Mouse (Mus musculus) midbrain, embryonic 13.5 days (tissue): ENCODE results near the gene Ubr4. TPM values are rescaled to one million over a fixed set of nuclear protein-coding genes. Genes with fewer than 3 reads are reported as not detected.

Experiments used
- ATAC-seq: fragments of 200-750 bp; cut with Nextera tagmentation; 2 replicates; pipeline ENCODE4 v1.8.0; 2017; ENCODE audit warnings: mild to moderate bottlenecking, moderate TSS enrichment, moderate library complexity
- H3K27ac ChIP-seq: fragments of 300-500 bp; sonication (generic); 2 replicates; pipeline ENCODE4 v1.5.1; 2015; ENCODE audit warnings: inconsistent platforms, mild to moderate bottlenecking, moderate library complexity
- H3K27me3 ChIP-seq: fragments of 300-500 bp; sonication (generic); 2 replicates; pipeline ENCODE4 v1.6.1; 2015; ENCODE audit warnings: mild to moderate bottlenecking, inconsistent platforms
- H3K36me3 ChIP-seq: fragments of 300-500 bp; sonication (generic); 2 replicates; pipeline ENCODE4 v1.6.1; 2015; ENCODE audit warnings: mild to moderate bottlenecking, inconsistent platforms
- H3K4me1 ChIP-seq: fragments of 300-500 bp; sonication (generic); replicated peaks from 2 replicates; pipeline ENCODE4 v1.6.1; 2015; ENCODE audit warnings: inconsistent platforms
- H3K4me2 ChIP-seq: fragments of 300-500 bp; sonication (generic); replicated peaks from 2 replicates; pipeline ENCODE4 v1.6.1; 2015; ENCODE audit warnings: moderate library complexity, mild to moderate bottlenecking, inconsistent platforms
- H3K4me3 ChIP-seq: fragments of 300-500 bp; sonication (generic); replicated peaks from 2 replicates; pipeline ENCODE4 v1.5.1; 2015; ENCODE audit warnings: mild to moderate bottlenecking, inconsistent platforms
- H3K9ac ChIP-seq: fragments of 300-500 bp; sonication (generic); replicated peaks from 2 replicates; pipeline ENCODE4 v1.6.1; 2015; ENCODE audit warnings: mild to moderate bottlenecking, inconsistent platforms
- H3K9me3 ChIP-seq: fragments of 300-500 bp; sonication (generic); 2 replicates; pipeline ENCODE4 v1.6.1; 2016; ENCODE audit warnings: mild to moderate bottlenecking, inconsistent platforms
- WGBS: fragments of 180-500 bp; shearing (Covaris S2); methylation state at CpG from one replicate; pipeline ENCODE4 v1.1.7; 2015; 5-methylcytosine and 5-hydroxymethylcytosine counted together
- polyA plus RNA-seq: library from polyadenylated mRNA; unstranded; fragments of >200 nt; fragmentation: Nextera tagmentation; extraction: Ambion mirVana; gene quantifications from 2 replicates; pipeline ENCODE4 v1.2.1, GENCODE M21; 2015

Gene Ubr4
- polyA plus RNA-seq, 1 experiment from 2014 or later, result 85.2 TPM

DNA sequence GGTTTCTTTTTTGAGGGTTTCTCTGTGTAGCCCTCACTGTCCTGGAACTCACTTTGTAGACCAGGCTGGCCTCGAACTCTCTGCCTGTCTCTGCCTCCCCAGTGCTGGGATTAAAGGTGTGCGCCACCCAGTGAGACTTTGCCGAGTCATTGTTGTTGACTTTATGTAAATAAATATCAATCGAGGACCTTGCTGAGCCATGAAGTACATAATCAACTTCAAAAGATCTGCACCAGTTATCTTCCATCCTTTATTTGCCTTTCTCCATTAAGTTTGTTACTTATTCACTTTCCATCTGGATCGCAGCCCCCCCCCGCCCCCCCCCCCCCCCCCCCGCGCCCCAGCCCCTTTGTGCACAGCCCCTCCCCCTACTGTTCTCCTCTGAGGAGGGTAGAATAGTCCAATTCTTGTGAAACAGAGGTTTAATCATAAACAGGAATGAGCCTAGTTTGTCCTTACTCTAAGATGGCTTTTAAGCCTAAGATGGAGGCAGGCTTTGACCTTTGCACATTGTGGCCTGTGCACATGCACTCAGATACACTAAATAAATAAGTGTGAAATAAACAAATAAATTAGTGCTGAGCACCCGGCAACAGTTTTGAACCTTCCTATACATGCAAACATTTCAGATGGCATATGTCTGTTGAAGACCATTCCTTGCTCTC, 17.6 kb upstream of the Ubr4 start:
- Histone ChIP-seq H3K4me3 (no peak overlapping the region), H3K9me3 (no peaks in the 10 kb centered on the region), H3K27ac (no peak overlapping the region), H3K4me1 (no peaks in the 10 kb centered on the region), H3K27me3 (peaks cover 20% of the 10 kb centered on the region), H3K36me3 (no peaks in the 10 kb centered on the region), H3K4me2 (no peak overlapping the region), H3K9ac (no peak overlapping the region)
- WGBS, result 73% methylated on average over 6 of the region's 9 CpGs
- no peak for ATAC-seq

- no peak for ATAC-seq
- no peak overlapping the region for H3K4me2 ChIP-seq
- H3K36me3 ChIP-seq, result no peaks in the 10 kb centered on the region
- H3K4me3 ChIP-seq, result no peak overlapping the region
- no peak overlapping the region for H3K27ac ChIP-seq
- WGBS, result 72% methylated on average over 7 of the region's 7 CpGs
- no peak overlapping the region for H3K9ac ChIP-seq
- H3K27me3 ChIP-seq, result peaks cover 20% of the 10 kb centered on the region
- H3K9me3 ChIP-seq, result no peaks in the 10 kb centered on the region
- no peaks in the 10 kb centered on the region for H3K4me1 ChIP-seq
These were observed 16.9 kb upstream of the Ubr4 start for GRCm38 (mm10) chr4:139335507-139335906.

DNA sequence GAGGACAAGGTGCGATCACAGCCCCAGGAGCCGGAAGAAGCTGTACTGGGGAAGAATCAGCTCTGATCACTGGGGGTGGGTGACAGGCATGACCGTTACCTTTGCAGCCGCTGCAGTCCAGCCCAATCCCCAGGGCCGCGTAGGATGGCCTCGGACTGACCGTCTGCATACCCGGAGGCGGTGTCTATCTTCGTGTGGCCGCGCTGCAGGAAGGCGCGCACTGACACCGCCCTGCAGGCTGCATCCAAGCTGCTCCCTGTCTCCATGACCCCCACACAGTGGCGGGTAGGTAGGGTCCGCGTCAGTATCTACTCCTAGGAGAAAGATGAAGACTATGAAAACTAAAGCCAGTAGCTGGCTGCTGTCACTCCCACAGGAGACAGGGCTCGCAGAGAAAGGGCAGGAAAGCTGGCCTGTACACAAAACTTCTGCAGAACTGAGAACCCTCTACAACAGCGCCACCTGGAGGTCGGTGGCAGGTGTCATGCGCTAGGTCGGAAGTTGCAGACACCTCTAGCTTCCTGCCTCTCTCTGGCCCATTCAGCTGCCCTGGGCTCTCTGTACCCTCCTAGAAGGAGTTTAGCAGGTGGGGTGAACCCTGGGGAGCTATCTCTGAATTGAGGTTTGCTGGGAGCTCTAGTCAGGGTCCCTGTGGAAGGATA, 15.5 kb upstream of the Ubr4 start:
- Histone ChIP-seq H3K9ac (no peak overlapping the region), H3K27me3 (peaks cover 16% of the 10 kb centered on the region), H3K4me3 (no peak overlapping the region), H3K4me2 (no peak overlapping the region), H3K36me3 (no peaks in the 10 kb centered on the region), H3K4me1 (no peaks in the 10 kb centered on the region), H3K9me3 (no peaks in the 10 kb centered on the region), H3K27ac (no peak overlapping the region)
- WGBS, result 34% methylated on average over 24 of the region's 24 CpGs
- ATAC-seq, result no peak

DNA sequence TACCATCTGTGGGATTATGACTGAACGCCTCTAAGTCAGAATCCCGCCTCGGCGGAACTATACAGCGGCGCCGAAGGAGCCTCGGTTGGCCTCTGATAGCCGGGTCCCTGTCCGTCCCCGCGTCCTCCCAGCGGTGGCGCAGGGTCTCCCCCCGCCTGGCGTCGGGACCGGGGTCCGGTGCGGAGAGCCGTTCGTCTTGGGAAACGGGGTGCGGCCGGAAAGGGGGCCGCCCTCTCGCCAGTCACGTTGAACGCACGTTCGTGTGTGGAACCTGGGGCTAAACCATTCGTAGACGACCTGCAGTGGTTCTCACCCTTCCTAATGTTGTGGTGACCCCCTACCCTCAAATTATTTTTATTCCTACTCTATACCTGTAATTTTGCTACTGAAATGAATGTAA, 14.3 kb upstream of the Ubr4 start:
- Histone ChIP-seq H3K36me3 (no peaks in the 10 kb centered on the region), H3K27ac (no peak overlapping the region), H3K27me3 (peaks cover 16% of the 10 kb centered on the region), H3K9ac (no peak overlapping the region), H3K4me3 (no peak overlapping the region), H3K4me1 (no peaks in the 10 kb centered on the region), H3K4me2 (no peak overlapping the region), H3K9me3 (no peaks in the 10 kb centered on the region)
- no peak for ATAC-seq
- WGBS, result 64% methylated on average over 33 of the region's 33 CpGs

- ATAC-seq, result no peak
- Histone ChIP-seq H3K4me2 (no peak overlapping the region), H3K4me3 (no peak overlapping the region), H3K36me3 (peaks cover 9% of the 10 kb centered on the region), H3K27me3 (peaks cover 16% of the 10 kb centered on the region), H3K27ac (no peak overlapping the region), H3K4me1 (no peaks in the 10 kb centered on the region), H3K9ac (no peak overlapping the region), H3K9me3 (no peaks in the 10 kb centered on the region)
- WGBS, result 83% methylated on average over 4 of the region's 4 CpGs
These were observed 11.6 kb upstream of the Ubr4 start for GRCm38 (mm10) chr4:139340835-139341234.

- Histone ChIP-seq H3K4me3 (no peak overlapping the region), H3K4me2 (no peak overlapping the region), H3K27ac (no peak overlapping the region), H3K27me3 (peaks cover 12% of the 10 kb centered on the region), H3K9ac (no peak overlapping the region), H3K4me1 (no peaks in the 10 kb centered on the region), H3K9me3 (no peaks in the 10 kb centered on the region), H3K36me3 (peaks cover 17% of the 10 kb centered on the region)
- 84% methylated on average over 7 of the region's 7 CpGs for WGBS
- no peak for ATAC-seq
These were observed 10.7 kb upstream of the Ubr4 start for GRCm38 (mm10) chr4:139341556-139342233.

DNA sequence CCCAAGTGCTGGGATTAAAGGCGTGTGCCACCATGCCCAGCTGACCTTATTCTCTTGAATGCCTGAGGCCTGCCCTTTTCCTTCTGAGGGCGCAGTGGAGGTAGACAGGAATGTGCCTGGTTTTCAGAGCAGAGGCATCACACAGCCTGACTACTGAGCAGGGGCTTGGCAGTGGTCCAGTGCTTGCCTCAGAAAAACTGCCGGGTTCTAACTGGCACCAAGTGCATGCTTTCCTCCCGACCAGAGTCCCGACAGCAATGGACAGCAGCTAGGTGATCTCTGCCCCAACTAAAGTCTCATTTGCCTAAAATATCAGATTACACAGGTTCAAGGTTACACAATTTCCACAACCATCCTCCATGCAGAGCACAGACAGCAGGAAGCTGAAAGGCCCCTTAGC, 8.7 kb upstream of the Ubr4 start:
- Histone ChIP-seq H3K9ac (no peak overlapping the region), H3K9me3 (no peaks in the 10 kb centered on the region), H3K27me3 (no peaks in the 10 kb centered on the region), H3K36me3 (peaks cover 38% of the 10 kb centered on the region), H3K4me3 (no peak overlapping the region), H3K27ac (no peak overlapping the region), H3K4me1 (no peaks in the 10 kb centered on the region), H3K4me2 (no peak overlapping the region)
- no peak for ATAC-seq
- 77% methylated on average over 5 of the region's 5 CpGs for WGBS

DNA sequence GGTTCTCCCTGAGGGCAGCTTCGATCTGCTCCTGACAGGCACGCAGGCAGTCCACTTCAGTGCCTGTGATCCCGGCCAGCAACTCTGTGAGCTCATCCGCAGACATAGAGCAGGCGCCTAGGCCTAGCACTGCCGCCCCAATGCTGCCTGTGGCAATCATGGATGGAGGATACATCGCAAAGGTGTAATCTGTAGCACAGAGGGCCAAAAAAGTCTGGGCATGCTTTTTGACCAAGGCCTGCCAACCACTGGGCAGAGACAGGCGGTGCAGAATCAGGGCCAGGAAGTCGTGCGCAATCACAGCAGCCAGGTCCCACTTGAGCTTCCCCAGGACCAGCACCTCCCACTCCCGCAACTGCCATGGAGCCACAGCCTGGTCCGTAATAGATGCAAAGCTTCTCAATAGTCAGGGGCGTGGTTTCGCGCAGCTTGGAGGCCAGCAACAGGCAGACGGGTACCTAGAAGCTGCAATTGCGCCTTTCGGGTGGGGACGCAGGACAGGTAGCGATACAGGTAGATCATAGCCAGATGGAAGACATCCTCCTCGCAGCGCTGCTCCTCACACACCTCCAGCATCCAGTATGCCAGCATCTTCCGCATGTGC, 6.9 kb upstream of the Ubr4 start:
- Histone ChIP-seq H3K27me3 (no peaks in the 10 kb centered on the region), H3K9ac (no peak overlapping the region), H3K36me3 (peaks cover 51% of the 10 kb centered on the region), H3K27ac (no peak overlapping the region), H3K4me3 (no peak overlapping the region), H3K9me3 (no peaks in the 10 kb centered on the region), H3K4me2 (no peak overlapping the region), H3K4me1 (peaks cover 2% of the 10 kb centered on the region; the same call in 1 of the 2 replicates)
- no peak for ATAC-seq
- WGBS, result 63% methylated on average over 23 of the region's 23 CpGs

DNA sequence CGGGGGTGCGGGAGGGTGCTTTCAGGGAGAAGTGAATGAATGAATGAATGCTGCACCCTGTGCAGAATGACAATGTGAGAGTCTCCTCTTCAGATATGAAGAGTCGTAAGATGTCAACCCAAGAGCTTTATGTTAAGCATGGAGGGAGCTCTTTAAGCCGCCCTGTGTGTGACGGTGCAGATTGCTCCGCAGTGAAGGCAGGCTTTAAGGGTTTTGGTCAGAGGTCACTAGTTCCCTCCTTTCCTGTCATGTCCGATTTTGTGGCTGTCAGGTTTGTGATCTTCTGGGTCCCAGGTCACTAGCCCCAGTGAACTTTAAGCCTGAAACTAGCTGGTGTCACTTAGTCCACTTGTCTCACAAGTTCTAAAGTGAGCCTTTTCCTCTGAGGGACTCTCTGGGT, 423 bp downstream of the Ubr4 start:
- Histone ChIP-seq H3K4me1 (peaks cover 28% of the 10 kb centered on the region), H3K27me3 (no peaks in the 10 kb centered on the region), H3K4me2 (peak overlapping the region; percentile 90), H3K4me3 (peak overlapping the region; percentile 74), H3K27ac (peak overlapping the region; percentile 96; the same call in 1 of the 2 replicates), H3K9ac (peak overlapping the region; percentile 83), H3K36me3 (peaks cover 53% of the 10 kb centered on the region), H3K9me3 (no peaks in the 10 kb centered on the region)
- ATAC-seq, result no peak; the same call in 1 of the 2 replicates
- WGBS, result 0% methylated on average over 7 of the region's 7 CpGs

GRCm38 (mm10) chr4:139357211-139357610, 4.8 kb downstream of the Ubr4 start:
- H3K27ac ChIP-seq, result no peak overlapping the region
- no peak overlapping the region for H3K4me2 ChIP-seq
- peaks cover 14% of the 10 kb centered on the region for H3K4me1 ChIP-seq
- no peak overlapping the region for H3K4me3 ChIP-seq
- H3K9ac ChIP-seq, result no peak overlapping the region
- H3K9me3 ChIP-seq, result no peaks in the 10 kb centered on the region
- peaks cover 72% of the 10 kb centered on the region for H3K36me3 ChIP-seq
- ATAC-seq, result no peak
- 94% methylated on average over 3 of the region's 3 CpGs for WGBS
- no peaks in the 10 kb centered on the region for H3K27me3 ChIP-seq

DNA sequence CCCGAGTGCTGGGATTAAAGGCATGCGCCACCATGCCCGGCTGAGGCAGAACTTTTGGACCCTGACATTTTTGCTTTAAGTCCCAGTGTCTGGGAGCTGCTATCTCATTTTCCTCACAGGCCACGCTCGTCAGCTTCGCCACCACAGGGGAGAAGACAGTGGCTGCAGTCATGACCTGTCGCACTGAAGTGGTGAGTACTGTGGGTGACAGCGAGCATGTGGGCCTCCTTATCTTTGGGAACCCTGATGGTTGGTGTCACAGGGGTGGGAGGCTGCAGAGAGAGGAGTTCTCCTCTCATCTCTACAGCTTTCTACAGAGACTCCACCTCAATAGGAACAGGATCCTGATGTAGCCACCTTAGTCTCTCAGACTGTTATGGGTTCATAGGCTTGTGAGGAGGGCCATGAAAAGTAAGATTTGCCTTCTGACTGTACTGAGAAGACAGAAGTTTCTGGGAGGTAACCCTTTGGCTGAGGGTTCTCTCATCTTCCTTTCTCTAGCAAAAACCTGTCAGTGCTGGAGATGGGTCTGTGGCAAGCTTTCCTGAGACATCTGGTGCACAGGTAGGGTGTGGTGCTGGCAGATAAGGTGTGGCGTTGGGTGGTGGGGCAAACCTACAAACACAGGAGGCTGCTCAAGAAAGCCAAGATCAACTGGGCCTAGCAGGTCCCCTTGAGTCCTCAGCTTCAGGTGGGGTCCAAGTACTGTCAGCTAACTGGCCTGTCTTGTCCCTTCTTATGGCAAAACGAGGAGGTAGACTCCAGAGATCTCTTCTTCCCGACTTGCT, 8.5 kb downstream of the Ubr4 start:
- WGBS, result 92% methylated on average over 11 of the region's 11 CpGs
- H3K27me3 ChIP-seq, result no peaks in the 10 kb centered on the region
- H3K4me3 ChIP-seq, result no peak overlapping the region
- no peak for ATAC-seq
- H3K9me3 ChIP-seq, result no peaks in the 10 kb centered on the region
- H3K4me2 ChIP-seq, result no peak overlapping the region
- H3K9ac ChIP-seq, result no peak overlapping the region
- peaks cover 96% of the 10 kb centered on the region for H3K36me3 ChIP-seq
- no peak overlapping the region for H3K27ac ChIP-seq
- no peaks in the 10 kb centered on the region for H3K4me1 ChIP-seq
